Mouse (Mus musculus): ENCODE measurements around the gene Peli2. TPM values are rescaled to one million over a fixed set of nuclear protein-coding genes. Genes with fewer than 3 reads are reported as not detected.
A peak's percentile ranks its signal among the peaks of the same experiment; 100 is the strongest.

Peli2 gene
- polyA plus RNA-seq, 1 experiment from 2014 or later, result 11.7 TPM

DNA sequence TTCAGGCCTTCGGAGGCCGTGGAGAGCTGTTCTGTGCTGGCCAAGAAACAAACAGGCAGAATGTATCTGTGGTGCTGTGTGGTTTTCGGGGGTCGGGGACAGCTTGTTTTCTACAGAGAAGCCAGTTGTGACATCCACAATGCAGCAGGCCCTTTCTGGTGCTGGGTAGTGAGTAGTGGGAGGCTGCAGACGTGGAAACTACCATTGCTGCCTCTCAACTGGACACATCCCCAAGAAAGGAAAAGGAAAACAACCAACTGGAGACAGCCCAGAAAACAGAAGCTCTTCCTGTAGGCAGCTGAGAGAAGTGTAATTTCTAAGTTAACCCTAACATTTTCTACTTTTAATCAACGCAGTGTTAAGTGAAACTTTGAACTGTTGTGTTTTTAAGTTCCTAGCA, 9.4 kb downstream of the Peli2 start:
- Histone ChIP-seq H3K4me1 (ENCODE audit: insufficient read depth, low read depth, low read length) (peaks cover 39% of the 10 kb centered on the region), H3K9ac (replicated peaks; ENCODE audit: low read depth) (no peak overlapping the region), H3K27me3 (replicated peaks; ENCODE audit: insufficient read depth, low read length) (no peaks in the 10 kb centered on the region), H3K36me3 (ENCODE audit: insufficient read depth, low read length) (no peaks in the 10 kb centered on the region), H3K4me2 (replicated peaks; ENCODE audit: low read depth, low read length) (no peak overlapping the region), H3K4me3 (ENCODE audit: low read depth, low read length) (no peak overlapping the region), H3K27ac (ENCODE audit: low read length) (0 out of 2 replicates have a peak overlapping the region, but pooled peaks have one; percentile 5), H3K9me3 (ENCODE audit: low read length) (no peaks in the 10 kb centered on the region)
- WGBS, result 69% methylated on average over 6 of the region's 6 CpGs
- TF ChIP-seq EP300 (IDR thresholded peaks at IDR 0.05) (no peak), CTCF (IDR thresholded peaks at IDR 0.05) (no peak)
- ATAC-seq (no peak), DNase-seq (ENCODE audit: low spot score) (no peak)

DNA sequence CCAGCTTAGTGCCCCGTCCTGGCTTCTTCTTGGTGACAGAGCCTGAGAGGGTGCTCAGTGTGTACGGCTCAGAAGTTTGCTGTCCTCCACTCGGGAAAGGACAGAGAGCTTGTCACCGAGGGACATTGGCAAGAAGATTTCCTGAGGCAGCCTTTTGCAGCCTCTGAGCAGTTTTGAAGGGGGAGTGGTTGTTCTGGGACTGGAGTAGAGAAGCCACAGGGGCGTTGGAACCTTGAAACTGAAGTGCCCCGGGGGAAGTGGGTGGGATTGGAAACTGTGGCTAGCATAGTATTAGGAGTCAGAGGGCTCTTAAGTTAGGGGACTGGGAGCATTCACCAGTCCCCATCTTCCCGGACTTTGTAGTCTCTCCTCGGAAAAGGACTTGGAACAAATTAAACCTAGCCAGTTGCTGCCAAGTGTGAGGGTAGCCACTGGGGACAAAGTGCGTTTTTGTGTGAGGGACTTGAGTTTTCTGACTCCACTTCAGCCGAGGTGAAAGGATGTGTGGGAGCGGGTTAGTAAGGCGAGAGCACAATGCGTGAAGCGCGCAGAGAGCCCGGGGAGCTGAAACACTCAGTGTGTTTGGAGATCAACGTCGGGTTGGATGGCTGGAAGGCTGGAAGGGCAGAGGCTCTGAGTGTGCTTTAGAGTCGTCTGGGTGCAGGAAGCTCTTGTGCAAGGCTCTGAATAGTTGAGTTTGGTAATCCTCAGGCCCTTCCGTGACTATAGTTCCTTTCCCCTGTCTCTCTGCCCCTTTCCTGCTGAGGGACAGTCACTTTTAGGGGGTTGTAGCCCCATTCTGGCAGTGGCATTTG, 10.3 kb downstream of the Peli2 start:
- ATAC-seq (peak; percentile 68), DNase-seq (ENCODE audit: low spot score) (peak; percentile 83)
- peaks cover 38% of the 10 kb centered on the region for H3K4me1 ChIP-seq (ENCODE audit: insufficient read depth, low read depth, low read length)
- no peak overlapping the region for H3K9ac ChIP-seq (replicated peaks; ENCODE audit: low read depth)
- no peaks in the 10 kb centered on the region for H3K9me3 ChIP-seq (ENCODE audit: low read length)
- peak overlapping the region; percentile 74 for H3K27ac ChIP-seq (ENCODE audit: low read length)
- no peaks in the 10 kb centered on the region for H3K36me3 ChIP-seq (ENCODE audit: insufficient read depth, low read length)
- H3K4me2 ChIP-seq (replicated peaks; ENCODE audit: low read depth, low read length), result no peak overlapping the region
- 24% methylated on average over 20 of the region's 20 CpGs for WGBS
- no peak for TF ChIP-seq CTCF (IDR thresholded peaks at IDR 0.05)
- 0 out of 2 replicates have a peak, but pooled peaks have one; percentile 20 for TF ChIP-seq EP300 (IDR thresholded peaks at IDR 0.05)
- H3K27me3 ChIP-seq (replicated peaks; ENCODE audit: insufficient read depth, low read length), result no peaks in the 10 kb centered on the region
- no peak overlapping the region for H3K4me3 ChIP-seq (ENCODE audit: low read depth, low read length)

DNA sequence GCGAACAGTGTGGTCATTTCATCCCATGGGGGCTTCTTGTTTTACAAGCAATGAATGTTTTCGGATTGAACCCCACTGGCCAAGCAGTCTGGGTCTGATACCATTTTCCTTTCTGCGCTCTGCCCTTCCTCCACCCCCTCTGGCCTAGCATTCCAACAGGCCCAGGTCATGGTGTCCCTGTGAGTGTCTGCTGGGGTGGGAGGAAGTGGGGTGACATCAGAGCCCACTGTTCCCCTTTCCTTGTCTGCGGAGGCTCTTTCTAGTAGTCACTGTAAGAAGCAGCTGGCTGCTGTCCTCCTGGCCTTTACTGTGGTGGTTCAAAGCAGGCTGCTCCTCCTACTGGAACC, 10.9 kb downstream of the Peli2 start:
- 43% methylated on average over 4 of the region's 4 CpGs for WGBS
- H3K27ac ChIP-seq (ENCODE audit: low read length), result peak overlapping the region; percentile 74
- H3K36me3 ChIP-seq (ENCODE audit: insufficient read depth, low read length), result no peaks in the 10 kb centered on the region
- H3K9me3 ChIP-seq (ENCODE audit: low read length), result no peaks in the 10 kb centered on the region
- H3K4me1 ChIP-seq (ENCODE audit: insufficient read depth, low read depth, low read length), result peaks cover 40% of the 10 kb centered on the region
- no peaks in the 10 kb centered on the region for H3K27me3 ChIP-seq (replicated peaks; ENCODE audit: insufficient read depth, low read length)
- DNase-seq (ENCODE audit: low spot score) (peak; percentile 86), ATAC-seq (peak; percentile 87)
- H3K4me2 ChIP-seq (replicated peaks; ENCODE audit: low read depth, low read length), result no peak overlapping the region
- H3K4me3 ChIP-seq (ENCODE audit: low read depth, low read length), result no peak overlapping the region
- TF ChIP-seq CTCF (IDR thresholded peaks at IDR 0.05), result no peak
- no peak overlapping the region for H3K9ac ChIP-seq (replicated peaks; ENCODE audit: low read depth)

DNA sequence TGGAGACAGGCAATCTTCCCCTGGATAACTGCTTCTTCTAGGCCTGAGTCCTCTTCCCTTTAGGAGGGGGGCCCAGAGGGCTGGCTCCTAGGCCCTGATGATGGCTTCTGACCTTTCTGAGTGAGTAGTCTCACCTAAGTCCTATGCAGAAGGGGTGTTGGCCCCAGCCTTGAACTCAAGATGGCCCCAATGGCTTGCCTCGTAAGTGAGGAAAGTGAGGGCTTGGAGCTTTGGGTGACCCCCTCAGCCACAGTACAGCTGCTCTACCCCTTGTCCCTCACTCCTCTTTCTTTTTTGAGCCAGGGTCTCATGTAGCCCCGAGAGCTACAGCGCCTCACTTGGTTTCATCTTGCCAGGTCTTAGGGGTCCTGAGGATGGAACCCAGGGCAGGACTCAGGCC, 11.6 kb downstream of the Peli2 start:
- Histone ChIP-seq H3K4me1 (ENCODE audit: insufficient read depth, low read depth, low read length) (peaks cover 41% of the 10 kb centered on the region), H3K27ac (ENCODE audit: low read length) (peak overlapping the region; percentile 74), H3K9ac (replicated peaks; ENCODE audit: low read depth) (no peak overlapping the region), H3K9me3 (ENCODE audit: low read length) (no peaks in the 10 kb centered on the region), H3K36me3 (ENCODE audit: insufficient read depth, low read length) (no peaks in the 10 kb centered on the region), H3K27me3 (replicated peaks; ENCODE audit: insufficient read depth, low read length) (no peaks in the 10 kb centered on the region), H3K4me2 (replicated peaks; ENCODE audit: low read depth, low read length) (no peak overlapping the region), H3K4me3 (ENCODE audit: low read depth, low read length) (no peak overlapping the region)
- 93% methylated on average over 3 of the region's 3 CpGs for WGBS
- TF ChIP-seq CTCF (IDR thresholded peaks at IDR 0.05) (no peak), EP300 (IDR thresholded peaks at IDR 0.05) (no peak)
- no peak for ATAC-seq
- no peak for DNase-seq (ENCODE audit: low spot score)

DNA sequence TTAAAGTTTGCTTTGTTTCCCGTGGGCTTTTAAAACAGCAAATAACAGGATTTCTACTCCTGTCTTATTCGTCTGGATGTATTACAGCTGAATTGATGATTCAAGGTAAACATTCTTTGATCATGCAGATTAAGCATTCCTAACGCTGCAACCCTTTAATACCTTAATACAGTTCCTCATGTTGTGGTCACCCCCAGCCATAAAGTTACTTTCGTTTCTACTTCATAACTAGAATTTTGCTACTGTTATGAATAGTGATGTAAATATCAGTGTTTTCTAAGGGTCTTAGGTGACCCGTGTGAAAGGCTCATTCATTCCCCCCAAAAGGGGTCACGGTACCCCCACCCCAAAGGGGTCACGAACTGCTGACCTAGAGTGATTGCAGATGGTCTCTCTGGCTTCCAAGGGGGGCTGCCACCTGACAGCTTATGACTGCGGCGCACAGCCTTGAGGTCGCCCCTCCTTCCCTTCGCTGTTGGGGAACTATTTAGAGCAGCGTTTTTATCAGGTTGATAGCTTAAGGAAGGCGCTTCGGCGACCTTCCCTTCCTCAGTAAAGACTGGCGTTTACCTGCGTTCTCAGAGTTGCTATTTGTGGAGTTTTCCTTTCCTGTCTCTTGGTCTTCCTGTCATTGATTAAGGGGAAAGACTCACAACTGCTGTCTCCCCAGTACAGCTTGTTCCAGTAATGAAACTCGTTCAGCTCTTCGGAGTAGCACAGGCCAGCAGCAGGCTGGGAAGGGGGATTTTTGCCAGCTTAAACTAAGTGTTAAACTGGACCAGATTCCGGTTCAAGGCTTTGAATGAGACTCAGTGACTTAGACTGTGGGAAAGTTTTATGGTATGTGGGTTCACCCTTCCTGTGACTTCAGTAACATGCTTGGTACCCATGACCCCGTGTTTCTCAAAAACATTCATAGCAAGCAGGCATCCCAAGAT, 12.5 kb downstream of the Peli2 start:
- no peak for TF ChIP-seq CTCF (IDR thresholded peaks at IDR 0.05)
- no peak for TF ChIP-seq EP300 (IDR thresholded peaks at IDR 0.05)
- Histone ChIP-seq H3K27me3 (replicated peaks; ENCODE audit: insufficient read depth, low read length) (no peaks in the 10 kb centered on the region), H3K27ac (ENCODE audit: low read length) (peak overlapping the region; percentile 49; the same call in 1 of the 2 replicates), H3K4me1 (ENCODE audit: insufficient read depth, low read depth, low read length) (peaks cover 47% of the 10 kb centered on the region), H3K4me2 (replicated peaks; ENCODE audit: low read depth, low read length) (peak overlapping the region; percentile 32), H3K36me3 (ENCODE audit: insufficient read depth, low read length) (no peaks in the 10 kb centered on the region), H3K9me3 (ENCODE audit: low read length) (no peaks in the 10 kb centered on the region), H3K9ac (replicated peaks; ENCODE audit: low read depth) (no peak overlapping the region), H3K4me3 (ENCODE audit: low read depth, low read length) (0 out of 2 replicates have a peak overlapping the region, but pooled peaks have one; percentile 1)
- ATAC-seq (no peak), DNase-seq (ENCODE audit: low spot score) (peak; percentile 6)
- 32% methylated on average over 21 of the region's 21 CpGs for WGBS

DNA sequence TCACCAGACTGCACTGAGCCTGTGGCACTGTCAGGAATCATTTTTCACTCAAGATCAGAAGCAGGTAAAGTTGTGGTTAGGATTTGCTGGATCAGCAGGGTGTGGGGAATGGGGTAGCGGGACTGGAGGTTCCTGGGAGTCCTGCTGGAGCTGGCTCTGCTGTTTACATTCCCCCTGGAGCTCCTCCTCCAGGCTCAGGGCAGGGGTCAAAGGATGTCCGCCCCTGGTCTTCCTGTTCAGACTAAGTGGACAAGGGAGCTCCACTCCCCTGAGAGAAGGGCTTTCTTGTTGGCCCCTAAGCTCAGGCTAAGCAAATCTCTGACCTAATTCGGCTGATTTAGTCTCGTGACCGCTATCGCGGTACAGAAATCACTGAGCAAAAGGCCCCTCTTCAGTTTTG, 13.7 kb downstream of the Peli2 start:
- ATAC-seq, result peak; percentile 18; the same call in 1 of the 2 replicates
- Histone ChIP-seq H3K36me3 (ENCODE audit: insufficient read depth, low read length) (no peaks in the 10 kb centered on the region), H3K4me3 (ENCODE audit: low read depth, low read length) (no peak overlapping the region), H3K9me3 (ENCODE audit: low read length) (no peaks in the 10 kb centered on the region), H3K27ac (ENCODE audit: low read length) (peak overlapping the region; percentile 49; the same call in 1 of the 2 replicates), H3K27me3 (replicated peaks; ENCODE audit: insufficient read depth, low read length) (no peaks in the 10 kb centered on the region), H3K9ac (replicated peaks; ENCODE audit: low read depth) (no peak overlapping the region), H3K4me2 (replicated peaks; ENCODE audit: low read depth, low read length) (peak overlapping the region; percentile 32; the same call in 1 of the 2 replicates), H3K4me1 (ENCODE audit: insufficient read depth, low read depth, low read length) (peaks cover 47% of the 10 kb centered on the region)
- peak; percentile 64 for DNase-seq (ENCODE audit: low spot score)
- TF ChIP-seq EP300 (IDR thresholded peaks at IDR 0.05) (no peak), CTCF (IDR thresholded peaks at IDR 0.05) (no peak)
- 28% methylated on average over 7 of the region's 7 CpGs for WGBS
